Mouse (Mus musculus) ES-Bruce4 (cell line): ENCODE data around the gene Mpg.

Experiments
- CTCF ChIP-seq: IDR thresholded peaks from one replicate; pipeline ENCODE4 v1.8.1; 2011; ENCODE audit warnings: low read depth, low read length
- EP300 ChIP-seq: IDR thresholded peaks from 2 replicates; pipeline ENCODE4 v1.6.1; 2011; ENCODE audit warnings: low read depth, low read length; ENCODE audit not compliant: insufficient read depth
- POLR2A ChIP-seq: IDR thresholded peaks from one replicate; pipeline ENCODE4 v1.8.1; 2011; ENCODE audit warnings: low read length; ENCODE audit not compliant: insufficient read depth

GRCm38 (mm10) chr11:32248350-32248749, 22.0 kb downstream of the Mpg start:
- TF ChIP-seq POLR2A (no peak), EP300 (no peak), CTCF (no peak)
